Mouse (Mus musculus) heart, adult 2 months (tissue): Measurements from ENCODE around the gene Dpf3.

Experiments
- CTCF ChIP-seq: fragments of 200-600 bp; IDR thresholded peaks from 2 replicates; pipeline ENCODE4 v1.8.1; 2022; ENCODE audit warnings: antibody characterized with exemption, mild to moderate bottlenecking, moderate library complexity
- EP300 ChIP-seq: fragments of 200-500 bp; IDR thresholded peaks from 2 replicates; pipeline ENCODE4 v1.6.1; 2011; ENCODE audit warnings: low read depth, low read length, control low read depth; ENCODE audit not compliant: insufficient read depth
- POLR2A ChIP-seq: fragments of 200-500 bp; IDR thresholded peaks from 2 replicates; pipeline ENCODE4 v1.6.1; 2011; ENCODE audit warnings: mild to moderate bottlenecking, low read depth, low read length, control low read depth; ENCODE audit not compliant: insufficient read depth

DNA sequence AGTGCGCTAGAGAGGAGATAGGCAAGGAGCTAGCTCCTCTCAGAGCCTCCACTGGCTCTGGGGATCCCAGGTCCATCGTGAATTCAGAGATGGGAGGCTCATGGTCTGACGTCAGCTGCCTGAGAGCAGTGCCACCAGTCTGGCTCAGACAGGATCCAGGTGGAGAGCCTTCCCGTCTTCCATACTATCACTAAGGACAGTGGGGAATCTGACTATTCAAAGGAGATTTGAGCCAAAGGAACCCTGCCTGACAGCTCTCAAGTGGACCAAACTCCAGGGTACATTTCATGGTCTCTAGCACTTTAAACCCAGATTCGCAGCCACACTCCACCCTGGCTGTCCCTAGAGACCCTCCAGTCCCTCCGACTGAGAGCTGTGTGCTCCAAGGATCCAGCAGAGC is 280.6 kb downstream of the Dpf3 start:
- TF ChIP-seq CTCF (no peak), POLR2A (no peak), EP300 (no peak)
